Mouse (Mus musculus): ENCODE results near the gene Col12a1.
"Not testable (repeated sequence)": the region's sequence is repeated elsewhere in the genome, so short reads cannot be mapped to it uniquely, and the experiment has no call there.

The Col12a1 gene

GRCm38 (mm10) chr9:79689342-79689741, 29.3 kb downstream of the Col12a1 start:
- no peak for DNase-seq

DNA sequence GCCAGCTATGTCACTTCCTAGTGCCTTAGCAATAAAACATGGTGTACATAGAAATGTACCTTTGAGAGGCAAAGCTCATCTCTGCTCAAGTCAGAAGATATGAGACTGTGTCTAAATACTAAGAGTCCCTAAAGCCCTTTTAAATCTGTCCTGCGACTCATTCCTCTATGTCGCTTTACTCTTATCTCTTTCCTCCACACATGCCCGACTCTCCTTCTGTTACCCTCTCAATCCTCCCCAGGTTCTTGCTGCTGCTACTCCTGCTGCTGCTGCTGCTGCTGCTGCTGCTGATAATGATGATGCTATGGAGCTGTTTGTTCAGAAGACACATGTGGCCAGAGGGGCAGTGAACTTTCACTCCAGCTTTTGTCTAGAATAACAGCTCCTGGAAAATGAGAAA, 31.4 kb downstream of the Col12a1 start:
- no peak for DNase-seq

DNA sequence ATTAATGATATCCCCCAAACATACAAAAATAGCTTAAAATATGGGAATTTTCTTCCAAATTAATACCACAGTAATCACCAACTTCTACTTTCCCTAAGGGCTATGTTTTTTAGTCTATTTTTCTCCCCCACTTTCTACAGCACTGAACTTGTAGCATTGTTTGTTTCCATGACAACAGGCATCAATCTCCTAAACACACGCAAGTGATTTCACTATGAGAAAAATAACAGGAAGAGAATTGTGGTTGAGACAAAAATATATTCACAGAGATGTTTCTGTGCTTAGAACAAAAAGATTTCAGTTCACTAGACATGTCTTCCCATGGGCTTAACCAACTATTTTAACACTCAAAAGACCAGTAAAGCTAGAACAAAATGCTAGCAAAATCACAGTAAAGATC, 32.6 kb downstream of the Col12a1 start:
- DNase-seq = no peak

DNA sequence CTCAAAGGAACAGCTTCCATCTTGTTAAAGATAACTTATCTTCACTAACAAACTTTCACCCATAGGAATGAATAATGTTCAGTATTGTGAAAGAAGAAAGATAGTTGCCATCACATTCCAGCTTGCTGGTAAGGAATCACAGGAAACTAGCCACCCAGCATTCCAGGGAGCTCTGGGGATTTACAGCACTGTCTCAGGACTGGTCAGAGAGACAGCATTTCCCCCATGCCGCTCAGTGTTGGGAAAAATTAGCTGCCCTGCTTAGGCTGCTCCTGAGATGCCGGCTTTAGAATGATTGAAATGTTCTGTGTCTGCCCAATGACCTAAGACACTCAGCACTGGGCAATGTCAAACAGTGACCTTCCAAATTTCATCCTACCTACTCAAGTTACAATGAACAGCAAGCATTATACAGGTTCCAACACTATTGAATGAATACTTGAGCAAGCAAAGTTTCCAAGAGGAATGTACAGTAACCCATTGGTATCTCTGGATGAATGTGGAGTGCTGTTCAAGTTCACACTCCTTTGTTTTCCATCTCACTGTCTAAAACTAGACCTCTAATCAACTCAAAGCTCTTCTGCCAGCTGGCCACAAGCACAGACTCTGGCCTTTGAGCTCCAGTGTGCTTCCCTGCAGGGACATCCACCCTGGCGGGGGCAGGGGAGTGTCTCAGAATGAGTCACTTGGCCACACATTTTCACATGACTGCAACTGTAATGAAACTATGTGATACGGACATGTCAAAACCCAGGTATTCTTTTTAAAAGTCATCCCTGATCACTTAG, 38.0 kb downstream of the Col12a1 start:
- no peak for DNase-seq

DNA sequence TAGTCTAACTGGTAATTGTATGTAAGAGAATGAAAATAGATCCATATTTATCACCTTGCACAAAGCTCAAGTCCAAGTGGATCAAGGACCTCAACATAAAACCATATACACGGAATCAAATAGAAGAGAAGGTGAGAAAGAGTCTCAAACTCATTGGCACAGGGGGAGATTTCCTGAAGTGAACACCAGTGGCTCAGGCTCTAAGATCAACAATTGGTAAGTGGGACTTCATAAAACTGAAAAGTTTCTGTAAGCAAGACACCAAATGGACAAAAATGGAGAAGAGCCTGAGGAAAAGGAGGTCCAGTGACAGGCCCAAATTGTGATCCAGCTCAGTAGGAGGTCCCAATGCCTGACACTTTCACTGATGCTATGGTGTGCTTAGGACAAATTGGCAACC, 49.8 kb downstream of the Col12a1 start:
- not testable (repeated sequence) for DNase-seq

- DNase-seq = no peak
These were observed 65.1 kb downstream of the Col12a1 start for GRCm38 (mm10) chr9:79653327-79654150.

- DNase-seq = no peak
These were observed 70.0 kb downstream of the Col12a1 start for GRCm38 (mm10) chr9:79648587-79648986.

DNA sequence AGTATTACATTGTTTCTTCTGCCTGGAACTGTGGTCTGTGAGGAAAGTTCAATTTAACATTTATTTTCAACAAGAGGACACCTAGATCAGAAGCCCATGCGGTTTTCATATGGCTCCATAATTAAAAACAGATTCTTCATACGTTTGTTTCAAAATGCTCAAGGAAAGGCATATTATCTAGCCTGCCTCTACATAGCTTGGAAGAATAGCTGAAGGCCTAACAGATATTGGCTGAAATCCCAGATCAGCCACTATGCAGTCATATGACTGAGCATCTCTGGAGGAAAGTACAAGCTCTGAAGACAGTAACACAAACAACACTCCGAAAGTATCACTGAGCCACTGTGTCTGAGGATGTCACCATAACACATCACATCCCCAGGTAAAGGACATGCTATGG, 72.9 kb downstream of the Col12a1 start:
- no peak for DNase-seq

DNA sequence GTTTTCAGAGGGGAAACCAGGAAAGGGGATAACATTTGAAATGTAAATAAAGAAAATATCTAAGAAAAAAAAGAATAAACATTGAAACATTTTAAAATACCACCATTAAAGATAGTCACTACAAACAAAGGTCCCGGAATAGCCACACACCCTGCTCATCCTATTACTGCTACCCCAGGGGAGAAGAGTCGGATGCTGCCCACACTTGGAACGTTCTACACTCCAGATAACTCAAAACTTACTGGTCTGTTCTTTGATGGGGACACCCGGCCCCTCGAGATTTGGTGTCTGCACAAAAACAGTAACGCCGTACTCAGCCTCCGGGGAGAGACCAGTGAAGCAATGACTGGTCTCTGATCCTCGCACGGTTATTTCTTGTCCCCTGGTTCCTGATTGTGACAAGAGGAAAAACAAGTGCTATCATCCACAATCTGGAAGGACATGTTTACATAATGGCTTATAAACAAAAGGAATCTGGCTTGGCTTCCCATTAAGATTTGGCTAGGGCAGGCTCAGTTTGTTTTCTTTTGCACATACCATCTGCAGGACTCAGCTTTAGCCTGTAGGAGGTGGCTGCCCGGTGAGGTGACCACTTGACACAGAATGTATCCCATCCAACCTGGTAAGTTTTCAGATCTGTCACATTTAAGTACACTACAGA, 79.1 kb downstream of the Col12a1 start:
- no peak for DNase-seq

GRCm38 (mm10) chr9:79637879-79638278, 80.8 kb downstream of the Col12a1 start:
- DNase-seq = no peak

- no peak for DNase-seq
These were observed 84.6 kb downstream of the Col12a1 start for GRCm38 (mm10) chr9:79634076-79634475.

- DNase-seq = no peak
These were observed 87.4 kb downstream of the Col12a1 start for GRCm38 (mm10) chr9:79631186-79631585.

DNA sequence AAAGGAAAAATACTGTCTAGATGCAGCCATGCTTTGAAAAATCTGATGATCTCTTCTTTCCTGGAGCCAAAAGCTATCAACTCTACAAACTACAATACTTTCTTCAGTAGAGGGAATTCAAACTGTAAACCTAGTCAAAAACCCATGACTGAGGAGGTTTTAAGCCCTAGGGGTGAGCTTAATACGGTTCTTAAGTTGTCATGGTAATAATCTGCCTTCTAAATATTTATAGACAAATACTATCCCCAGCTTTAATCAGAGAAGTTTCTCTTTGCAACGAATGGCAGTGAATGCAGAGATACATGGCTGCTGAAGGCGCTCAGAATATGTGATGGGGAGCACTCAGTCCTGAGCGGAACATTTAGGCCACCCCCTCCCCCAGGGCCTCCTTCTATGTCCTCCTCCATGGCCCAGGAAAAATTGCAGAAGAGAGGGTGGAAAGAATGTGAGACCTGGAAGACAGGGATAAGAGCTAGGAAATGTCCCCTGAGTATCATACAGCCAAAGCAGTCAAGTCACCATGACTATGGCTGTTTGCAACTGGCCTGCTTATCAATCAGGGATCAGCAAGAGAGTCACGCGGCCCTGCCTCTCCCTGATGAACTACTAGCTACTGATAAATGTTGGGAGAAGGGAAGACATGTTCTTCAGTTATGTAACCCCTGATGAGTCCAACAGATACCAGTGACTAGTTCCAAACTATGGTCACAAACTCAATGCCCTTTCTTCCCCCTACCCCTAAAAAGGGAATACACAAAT, 99.6 kb downstream of the Col12a1 start:
- no peak for DNase-seq

DNA sequence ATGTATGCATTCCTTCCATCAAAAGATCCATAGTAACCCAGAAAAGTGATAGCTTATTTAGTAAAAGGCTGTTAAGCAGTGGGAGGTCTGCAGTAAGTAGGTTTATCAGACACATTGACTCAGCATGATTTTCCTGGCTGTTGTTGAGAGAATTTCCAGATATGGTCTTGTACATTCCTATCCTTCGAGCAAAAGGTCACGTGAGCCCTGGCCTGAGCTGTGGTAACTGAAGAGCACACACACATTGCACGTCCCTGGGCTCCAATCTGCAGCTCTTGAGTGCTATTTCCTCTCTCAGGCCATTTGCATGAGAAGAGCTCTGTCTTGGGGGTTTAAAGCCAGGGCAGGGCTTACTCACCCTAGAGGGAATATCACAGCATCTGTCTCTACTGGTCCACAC, 101.3 kb downstream of the Col12a1 start:
- DNase-seq = no peak

DNA sequence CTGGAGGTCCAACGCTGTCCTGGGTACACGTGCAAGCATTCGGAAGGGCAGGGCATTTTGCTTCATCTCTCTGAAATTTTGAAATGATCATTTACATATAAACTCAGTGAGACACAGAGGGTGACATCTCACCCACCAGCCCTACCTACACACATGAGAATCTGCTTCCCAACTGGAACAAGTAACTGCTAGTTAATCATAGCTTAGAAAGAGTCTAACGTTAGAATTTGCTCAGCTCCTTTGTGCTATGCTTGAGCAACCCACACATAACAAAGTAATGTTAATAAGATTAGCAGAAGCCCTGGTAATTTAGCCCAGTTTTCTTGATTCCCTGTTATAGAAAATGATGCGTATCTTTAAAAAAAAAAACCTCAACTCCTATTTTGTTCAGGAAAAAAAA, 102.6 kb downstream of the Col12a1 start:
- no peak for DNase-seq

GRCm38 (mm10) chr9:79610286-79610685, 108.3 kb downstream of the Col12a1 start:
- DNase-seq = no peak

- no peak for DNase-seq
These were observed 109.0 kb downstream of the Col12a1 start for GRCm38 (mm10) chr9:79609661-79610060.

GRCm38 (mm10) chr9:79608795-79609194, 109.8 kb downstream of the Col12a1 start:
- DNase-seq = no peak

- no peak for DNase-seq
These were observed 110.5 kb downstream of the Col12a1 start for GRCm38 (mm10) chr9:79608062-79608531.

- no peak for DNase-seq
These were observed 112.5 kb downstream of the Col12a1 start for GRCm38 (mm10) chr9:79606122-79606521.

DNA sequence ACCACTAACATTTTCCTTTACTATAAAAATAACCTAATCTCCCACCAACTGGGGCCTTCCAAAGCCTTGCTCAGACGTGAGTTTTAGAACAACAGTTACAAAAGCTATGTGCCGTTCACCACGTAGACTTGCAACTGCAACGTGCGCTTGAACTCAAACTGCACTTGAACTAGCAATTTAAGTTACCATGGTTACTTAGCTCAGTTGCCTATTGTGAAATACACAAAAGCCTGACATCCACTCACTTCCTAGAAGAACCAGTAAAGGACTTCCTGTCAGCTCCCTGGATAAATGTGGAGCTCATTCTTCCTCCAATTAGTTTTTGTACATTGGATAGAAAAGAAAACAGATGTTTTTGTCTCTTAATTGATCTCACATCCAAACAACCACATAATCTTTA, 112.9 kb downstream of the Col12a1 start:
- no peak for DNase-seq

DNA sequence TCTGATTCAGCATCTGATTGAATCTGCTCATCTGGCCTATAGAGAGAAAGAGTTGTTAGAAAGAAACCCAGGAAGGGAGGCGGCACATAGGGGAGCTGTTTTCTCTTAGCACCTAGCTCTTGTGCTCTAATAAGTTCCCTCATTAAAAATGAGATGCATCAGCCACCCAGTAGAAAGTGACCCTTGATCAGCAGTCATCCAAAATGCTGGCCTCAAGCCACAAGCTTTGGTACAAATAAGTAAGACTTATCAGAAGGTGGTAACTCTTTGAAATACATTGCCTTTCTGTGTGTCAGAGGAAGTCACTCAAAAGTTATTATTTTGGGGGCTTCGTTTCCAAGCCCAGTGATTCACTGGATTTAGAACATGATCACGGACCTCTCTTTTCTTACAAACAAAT, 114.1 kb downstream of the Col12a1 start:
- DNase-seq = no peak

- no peak for DNase-seq
These were observed 115.2 kb downstream of the Col12a1 start for GRCm38 (mm10) chr9:79603448-79603847.

Measured in thymus, postnatal 14 days (tissue).